Mouse (Mus musculus): ENCODE results near the gene Zmynd12. TPM values are rescaled to one million over a fixed set of nuclear protein-coding genes. Genes with fewer than 3 reads are reported as not detected.

Zmynd12 gene
- polyA plus RNA-seq, 3 experiments from 2014 or later: not detected

DNA sequence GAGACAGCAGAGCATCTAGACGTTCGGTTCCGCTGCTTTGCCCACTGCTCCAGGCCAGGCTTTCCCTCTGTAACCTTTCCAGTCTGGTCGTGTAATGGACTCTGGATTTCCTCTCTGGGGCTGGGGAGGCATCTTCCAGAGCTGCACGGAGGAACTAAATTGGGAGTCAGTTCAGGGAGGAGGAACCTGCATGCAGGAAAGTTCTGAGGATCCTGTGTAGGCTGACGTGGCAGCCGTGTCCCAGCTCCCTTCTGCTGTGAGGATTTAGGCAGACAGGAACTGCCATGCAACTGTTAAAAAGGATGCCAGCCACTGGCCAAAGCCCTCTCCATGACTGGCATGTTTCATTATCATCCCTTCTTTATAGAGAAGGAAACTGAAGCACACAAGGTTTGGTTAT lies 27.8 kb downstream of the Zmynd12 start:
- no peak for ATAC-seq

DNA sequence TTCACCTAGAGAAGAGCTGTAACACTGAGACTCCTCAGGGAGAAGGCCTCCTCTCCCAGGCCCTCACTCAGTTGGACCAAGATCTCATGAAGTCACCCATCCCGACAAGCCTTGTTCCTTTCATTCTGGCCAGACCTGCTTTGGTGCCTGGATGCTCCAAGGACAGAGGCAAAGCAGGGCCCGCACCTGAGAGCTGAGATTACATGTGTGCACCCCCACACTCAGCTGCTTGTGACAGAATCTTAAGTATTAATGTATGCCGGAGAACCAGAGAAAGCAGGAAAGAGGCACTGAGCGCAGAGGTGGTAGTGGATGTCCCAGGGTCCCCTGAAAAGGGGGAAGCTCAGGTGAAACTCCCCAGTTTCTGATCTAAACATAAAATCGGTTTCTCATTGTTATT lies 30.5 kb downstream of the Zmynd12 start:
- ATAC-seq: no peak

DNA sequence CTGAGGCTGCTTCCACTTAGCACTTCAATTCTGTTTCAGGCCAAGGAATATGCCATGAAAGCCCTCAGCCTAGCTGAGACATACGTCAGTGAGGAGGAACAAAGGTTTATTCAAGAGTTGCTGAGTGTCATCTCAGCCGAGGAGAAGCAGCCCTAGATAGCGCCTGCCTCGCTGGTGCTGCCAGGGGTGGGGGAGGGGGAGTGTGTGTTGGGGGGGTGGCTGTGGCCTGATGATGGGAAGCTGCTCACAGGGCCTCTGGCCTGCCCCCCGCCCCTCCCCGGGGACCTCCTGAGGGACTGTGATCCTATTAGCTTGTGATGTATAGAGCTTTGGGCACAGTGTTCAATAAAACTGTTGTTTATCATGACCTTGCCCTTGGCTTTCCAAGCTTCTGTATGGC lies 30.9 kb downstream of the Zmynd12 start:
- no peak for ATAC-seq

DNA sequence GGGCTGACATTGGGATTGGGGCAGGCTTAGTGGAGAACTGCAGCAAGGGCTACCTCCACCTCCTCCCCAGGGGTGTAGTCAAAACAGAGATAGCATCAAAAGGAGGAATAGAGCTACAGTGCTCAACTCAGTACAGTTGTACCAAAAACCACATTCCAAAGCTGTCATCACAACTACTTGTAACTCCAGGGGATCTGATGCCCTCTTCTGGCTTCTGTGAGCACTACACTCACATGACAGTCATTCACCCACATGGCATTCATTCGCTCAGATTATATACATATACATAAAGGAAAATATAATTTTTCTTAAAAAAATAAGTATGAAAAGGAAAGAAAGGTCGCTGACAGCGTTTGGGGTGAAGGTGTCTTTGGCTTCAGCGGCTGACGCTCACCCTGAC lies 37.7 kb downstream of the Zmynd12 start:
- ATAC-seq: no peak

DNA sequence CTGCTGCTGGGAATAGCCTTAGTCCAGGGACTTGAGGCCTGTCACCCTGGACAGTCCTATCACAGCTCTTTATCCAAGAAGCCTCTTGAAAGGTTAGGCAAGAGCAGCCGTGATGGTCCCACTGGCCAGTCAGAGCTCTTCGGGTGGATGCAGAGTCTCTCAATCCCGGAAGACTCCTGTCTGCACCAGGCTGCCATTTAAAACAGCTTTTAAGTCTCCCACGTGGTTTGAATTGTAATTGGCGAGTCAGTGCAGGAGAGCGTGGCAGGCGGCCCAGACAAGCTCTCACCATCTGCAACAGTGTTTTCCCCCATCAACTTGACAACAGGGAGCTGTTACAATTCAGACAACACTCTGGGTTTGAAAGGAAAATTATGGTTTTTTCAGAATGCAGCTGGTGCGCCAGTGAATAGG lies 38.1 kb downstream of the Zmynd12 start:
- ATAC-seq: no peak

DNA sequence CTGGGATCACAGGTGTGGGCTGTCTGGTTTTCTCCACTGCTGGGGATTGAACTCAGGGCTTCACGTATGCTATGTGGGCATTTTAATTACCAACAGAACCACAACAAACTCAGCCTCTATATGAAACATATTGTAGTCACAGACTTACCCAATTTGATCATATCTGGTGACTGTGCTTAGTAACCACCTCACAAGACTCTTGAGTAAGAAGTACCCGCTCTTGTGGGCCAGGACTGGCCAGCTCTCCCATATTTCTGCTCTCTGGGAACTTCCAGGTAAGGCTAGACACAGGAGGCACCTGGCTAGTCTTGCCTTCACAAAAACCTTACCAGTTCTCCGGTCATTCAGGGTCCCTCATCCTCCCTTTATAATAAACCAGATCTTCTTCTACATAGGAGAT lies 39.8 kb downstream of the Zmynd12 start:
- ATAC-seq: no peak

DNA sequence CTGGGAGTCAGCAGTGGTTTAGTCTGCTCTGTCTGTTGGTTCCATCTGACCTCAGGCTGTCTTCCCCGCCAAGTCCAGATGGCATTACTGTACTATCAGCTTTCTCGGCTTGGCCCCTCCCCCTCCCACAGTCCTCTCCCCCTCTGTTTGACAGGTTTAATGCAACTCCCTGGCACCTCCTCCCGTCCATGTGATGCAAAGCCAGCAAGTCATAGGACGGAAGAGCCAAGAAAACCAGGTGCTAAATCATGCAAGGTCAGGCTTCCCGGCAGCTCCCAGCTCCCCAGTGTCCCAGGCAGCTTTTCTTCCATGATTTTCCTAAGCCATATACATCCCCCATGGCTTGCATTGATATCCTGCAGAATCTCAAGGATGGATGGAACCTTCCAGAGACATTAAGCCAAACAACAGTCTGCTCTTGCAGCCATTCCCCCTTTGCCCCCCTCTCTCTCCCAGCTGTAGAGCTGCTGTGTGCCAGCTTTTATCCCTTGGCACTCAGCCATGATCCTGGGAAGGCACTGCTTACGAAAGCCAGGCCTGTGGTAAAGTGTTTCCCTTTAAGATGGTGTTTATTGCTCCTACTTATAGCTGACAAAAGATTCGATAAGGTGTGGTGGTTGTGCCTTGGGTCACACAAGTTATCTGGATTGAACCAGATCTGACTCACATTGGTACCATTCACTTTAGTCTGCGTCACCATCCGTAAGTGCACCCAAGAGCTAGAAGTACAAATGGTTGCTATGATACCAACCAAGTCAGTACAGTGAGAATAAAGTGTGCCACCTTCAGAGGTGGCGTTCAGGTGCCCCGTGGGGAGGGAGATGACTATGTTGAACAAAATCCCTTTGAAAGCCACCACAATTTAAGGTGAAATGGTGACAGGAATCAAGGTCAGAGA lies 40.5 kb downstream of the Zmynd12 start:
- ATAC-seq: no peak

DNA sequence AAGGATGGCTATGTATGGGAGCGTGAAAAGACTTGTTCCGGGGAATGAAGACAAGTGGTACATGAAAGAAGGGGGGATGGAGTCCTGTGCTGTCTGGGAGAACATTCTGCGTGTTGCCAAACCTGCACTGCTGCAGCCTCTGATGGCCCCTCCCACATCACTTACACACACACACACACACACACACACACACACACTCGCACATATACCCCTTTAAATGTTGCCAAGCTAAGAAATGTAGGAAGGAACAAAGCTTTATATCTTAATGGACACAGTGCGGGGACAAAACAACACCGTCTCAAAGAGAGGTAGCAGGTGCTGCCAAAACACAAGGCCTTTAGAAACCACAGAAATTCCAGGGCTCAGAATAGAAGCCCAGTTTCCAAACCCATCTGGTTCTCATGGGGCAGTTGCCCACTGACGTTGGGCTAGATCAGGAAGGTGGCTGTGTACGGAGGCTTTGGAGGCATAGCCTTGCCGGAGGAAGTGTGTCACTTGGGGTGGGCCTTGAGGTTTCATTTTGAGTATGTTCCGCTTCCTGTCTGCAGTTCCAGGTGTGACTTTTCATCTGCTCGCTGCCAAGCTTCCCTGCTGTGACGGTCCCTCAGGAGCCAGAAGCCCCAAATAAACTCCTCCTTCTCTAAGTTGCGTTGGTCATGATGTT lies 41.3 kb downstream of the Zmynd12 start:
- peak; percentile 99 for ATAC-seq

DNA sequence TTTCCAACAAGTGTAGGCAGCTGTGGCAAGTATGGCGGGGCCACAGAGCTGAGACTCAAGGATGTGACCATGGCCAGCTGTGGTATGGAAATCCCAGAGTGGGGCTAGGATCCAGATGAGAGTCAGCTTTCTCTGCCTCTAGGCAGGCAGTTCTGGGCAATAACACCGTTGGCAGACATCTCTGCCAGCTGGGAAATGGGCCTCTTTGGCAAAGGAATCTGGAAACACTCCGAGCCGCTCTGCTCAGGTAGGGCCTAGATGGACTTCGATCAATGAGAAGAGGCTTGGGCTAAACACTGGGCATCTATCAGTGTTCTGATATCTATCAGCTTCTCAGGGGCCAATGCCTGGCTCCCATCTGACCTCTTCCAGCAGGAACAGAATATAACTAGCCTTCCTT lies 43.2 kb downstream of the Zmynd12 start:
- no peak for ATAC-seq

DNA sequence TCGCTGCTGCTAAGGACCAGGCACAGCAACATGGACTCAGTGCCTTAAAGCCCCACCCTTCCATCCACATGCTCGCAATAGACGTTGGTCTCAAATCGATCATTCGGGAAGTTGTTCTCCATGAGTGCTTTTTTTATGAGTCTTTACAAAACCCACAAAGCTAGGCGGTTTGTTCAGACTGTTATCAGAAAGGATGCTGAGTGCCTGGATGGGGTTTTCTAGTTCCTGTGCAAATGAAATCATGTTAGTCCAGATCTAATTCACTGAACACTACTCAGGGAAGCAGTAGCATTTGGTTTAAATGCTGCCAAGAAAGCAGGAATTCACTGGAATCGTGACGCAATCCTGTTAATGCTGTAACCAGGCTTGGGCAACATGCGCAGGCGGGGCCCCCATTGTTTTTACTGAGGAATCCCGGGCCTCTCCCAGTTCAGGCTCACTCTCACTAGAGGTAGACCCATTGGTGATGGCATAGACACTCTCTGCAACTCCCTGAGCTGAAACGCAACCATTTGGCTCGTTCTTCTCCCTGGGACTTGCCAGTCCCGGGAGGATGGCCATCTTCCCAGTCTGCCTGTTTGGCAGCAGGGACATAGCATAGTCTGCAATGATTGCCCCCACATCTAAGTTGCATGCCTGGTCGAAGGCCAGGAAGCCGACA lies 45.2 kb downstream of the Zmynd12 start:
- no peak for ATAC-seq

DNA sequence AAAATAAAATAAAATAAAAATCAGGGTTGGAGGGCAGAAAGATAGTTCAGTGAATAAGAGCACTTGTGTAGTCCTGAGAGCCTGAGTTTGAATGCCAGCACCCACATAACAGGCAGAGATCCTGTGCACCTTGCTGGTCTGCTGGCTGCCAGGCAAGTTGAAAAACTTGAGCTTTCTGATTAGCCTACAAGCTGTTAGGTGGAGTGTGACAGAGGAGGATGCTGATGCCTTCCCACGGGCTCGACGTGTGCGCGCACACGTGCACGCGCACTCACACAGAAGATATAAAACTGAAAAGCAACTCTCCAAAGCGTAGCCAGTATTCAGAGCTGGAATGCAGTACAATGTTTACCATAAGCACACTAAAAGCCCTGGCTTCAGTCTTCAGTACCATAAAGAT lies 49.9 kb downstream of the Zmynd12 start:
- ATAC-seq: no peak

DNA sequence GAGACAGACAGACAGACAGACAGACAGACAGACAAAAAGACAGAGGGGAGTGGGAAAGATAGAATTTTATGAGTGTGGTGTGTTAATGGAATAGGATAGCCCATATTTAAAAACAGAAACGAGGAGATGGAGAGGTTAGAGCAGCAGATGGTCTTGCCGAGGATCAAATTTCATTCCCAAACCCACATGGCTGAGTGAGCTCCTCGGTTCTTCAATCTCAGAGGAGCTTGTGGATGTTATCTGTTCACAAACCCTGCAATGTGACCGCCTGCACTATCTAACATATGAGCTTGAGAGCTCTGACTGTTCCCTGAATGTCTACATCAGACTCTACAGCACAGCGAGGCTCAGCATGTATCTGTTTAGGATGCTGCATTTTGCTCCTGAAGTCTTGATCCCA lies 50.5 kb downstream of the Zmynd12 start:
- no peak for ATAC-seq

DNA sequence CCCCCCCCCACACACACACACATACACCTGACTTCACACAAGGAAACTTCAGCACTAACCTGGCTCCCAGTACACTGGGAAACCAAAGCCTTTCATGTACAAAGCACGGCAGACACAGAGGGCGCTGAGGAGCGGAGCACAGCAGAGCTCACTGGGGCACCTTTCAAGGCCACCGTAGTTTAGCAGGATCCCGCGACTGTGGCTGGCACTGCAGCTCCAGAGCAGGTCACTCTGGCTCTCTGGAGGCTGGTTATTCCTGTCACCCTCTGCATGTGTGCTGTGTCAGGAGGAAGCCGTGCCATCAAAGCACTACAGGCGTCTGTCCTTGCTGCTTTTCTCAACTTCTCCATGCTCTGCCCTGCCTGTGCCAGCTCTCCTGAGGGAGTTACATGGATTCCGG lies 60.4 kb downstream of the Zmynd12 start:
- no peak for ATAC-seq

DNA sequence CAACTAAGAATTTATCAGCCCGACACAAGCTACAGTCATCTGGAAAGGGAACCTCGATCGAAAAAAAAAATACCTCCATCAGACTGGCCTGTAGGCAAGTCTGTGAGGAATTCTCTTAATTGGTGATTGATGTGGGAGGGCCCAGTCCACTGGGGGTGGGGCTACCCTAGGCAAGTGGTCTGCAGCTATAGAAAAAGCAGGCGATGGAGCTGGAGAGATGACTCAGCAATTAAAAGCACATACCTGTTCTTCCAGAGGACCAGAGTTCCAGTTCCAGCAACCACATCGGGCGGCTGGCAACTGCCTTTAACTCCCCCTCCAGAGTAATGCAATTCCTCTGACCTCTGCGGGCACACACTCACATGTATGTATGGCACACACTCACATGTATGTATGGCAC lies 62.3 kb downstream of the Zmynd12 start:
- no peak for ATAC-seq

DNA sequence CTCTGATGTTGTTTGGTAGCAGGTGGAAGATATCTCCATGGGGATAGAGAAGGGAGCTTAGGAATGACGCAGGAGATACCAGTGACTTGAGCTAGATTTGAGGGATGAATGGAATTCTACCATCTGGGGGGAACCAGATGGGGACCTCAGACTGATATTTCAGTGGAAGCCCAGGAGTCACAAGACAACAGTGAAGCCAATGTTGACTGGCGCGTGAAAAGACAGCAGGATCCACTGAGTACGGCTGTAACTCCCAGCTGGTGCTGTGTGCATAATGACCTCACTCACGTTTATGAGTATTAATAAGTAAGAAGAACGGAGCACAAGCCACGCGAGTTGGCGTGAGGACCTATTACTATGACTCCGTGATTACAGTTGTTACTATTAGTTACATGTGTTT lies 67.1 kb downstream of the Zmynd12 start:
- ATAC-seq: no peak

DNA sequence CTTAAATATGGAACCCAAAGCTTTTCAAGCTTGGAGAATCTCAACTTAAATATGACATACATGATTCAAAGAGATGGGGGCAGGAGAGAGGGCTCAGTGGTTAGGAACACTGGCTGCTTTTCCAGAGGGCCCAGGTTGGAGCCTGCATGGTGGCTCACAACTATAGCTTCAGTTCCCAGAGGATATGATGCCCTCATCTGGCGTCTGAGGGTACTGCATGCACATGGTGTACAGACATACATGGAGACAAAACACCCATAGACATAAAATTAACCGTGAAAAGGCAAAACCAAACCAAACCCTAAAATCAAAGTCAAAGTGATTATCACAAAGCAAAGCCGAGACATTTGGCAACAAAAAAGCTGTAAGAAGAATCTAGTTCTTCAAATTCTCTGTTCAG lies 68.2 kb downstream of the Zmynd12 start:
- no peak for ATAC-seq

DNA sequence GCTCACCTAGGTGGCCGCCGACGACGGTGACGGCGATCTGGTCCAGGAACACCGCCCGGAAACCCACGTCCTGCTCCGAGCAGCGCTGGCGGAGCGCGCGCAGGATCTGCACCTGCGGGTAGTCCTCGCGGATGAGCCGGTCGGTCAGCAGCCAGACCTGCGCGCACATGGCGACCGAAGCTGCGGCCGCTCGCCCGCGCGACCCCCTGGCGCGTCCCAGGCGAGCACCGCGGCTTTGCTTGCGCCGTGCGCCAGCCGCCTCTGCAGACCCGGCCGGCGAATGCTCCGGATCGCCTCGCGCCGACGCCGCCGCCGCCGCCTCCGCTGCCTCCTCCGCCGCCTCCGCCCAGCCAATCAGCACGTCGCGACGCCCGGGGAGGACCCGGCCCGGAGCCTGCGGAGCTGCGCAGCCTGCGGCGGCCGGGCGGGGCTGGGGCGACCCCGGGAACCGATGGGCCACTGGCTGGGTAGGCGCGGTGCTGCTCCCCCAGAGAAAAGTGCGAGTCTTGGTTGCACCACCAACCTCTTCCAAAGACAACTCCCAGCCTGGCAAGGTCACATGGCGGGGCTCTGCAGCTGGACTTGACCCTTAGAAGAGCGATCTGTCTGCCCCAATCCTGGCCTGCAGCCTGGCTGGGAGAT lies 69.8 kb downstream of the Zmynd12 start, which contains the start of gene Rimkla:
Gene Rimkla (minus strand): TSS at position 338 of the 642 bp plus-strand sequence.
- peak; percentile 75 for ATAC-seq

DNA sequence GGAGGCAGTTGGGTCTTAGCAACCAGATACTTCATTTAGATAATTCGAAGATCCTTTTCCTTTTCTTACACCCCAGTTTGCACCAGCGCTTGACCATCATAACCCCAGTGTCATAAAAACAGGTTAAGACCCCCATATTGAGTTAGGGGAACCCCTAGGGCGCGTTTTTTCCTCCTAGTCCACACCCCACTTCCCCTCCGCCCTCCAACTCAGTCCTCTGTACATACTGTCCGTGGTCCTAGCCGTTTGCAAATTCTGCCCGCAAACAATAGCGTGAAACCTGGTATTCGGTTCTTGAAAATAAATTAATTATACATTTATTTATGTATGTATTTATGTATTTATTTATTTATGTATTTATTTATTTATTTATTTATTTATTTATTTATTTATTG lies 70.3 kb downstream of the Zmynd12 start:
- no peak for ATAC-seq

DNA sequence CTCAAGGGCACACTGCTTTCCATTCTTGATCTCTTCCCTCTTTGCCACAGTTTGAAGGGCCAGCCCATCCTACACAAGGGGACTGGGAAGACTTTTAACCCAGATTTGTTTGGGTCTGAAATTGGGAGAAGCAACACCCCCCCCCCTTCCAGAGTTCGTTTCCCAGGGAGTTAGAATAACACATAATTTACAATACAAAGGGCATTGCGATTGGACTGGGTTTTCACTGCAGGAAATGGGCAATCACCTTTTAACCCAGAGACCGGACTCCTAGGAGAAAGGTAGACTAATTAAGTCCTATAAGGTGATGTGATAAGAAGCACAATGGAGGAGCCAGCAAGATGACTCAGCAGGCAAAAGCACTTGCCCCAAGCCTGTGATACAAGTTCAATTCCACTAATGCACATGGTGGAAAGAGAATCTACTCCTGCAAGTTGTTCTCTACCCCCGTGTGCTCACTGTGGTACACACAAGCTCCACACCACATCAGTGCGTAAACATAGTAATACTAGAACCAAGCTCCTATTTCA lies 75.8 kb downstream of the Zmynd12 start:
- no peak for ATAC-seq

DNA sequence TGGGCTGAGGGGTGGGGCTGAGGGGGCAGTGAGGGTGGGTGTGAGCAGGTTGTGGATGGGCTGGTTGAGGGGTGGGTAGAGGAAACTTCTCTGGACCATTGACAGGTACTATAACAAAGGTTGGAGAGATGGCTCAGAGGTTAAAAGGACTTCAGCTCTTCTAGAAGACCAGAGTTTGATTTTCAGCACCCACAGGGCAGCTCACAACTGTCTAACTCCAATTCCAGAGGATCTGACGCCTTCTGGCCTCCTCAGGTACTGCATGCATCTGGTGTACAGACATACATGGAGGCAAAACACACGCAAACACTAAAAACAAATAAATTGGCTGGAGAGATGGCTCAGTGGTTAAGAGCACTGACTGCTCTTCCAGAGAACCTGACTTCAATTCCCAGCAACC lies 89.0 kb downstream of the Zmynd12 start:
- no peak for ATAC-seq

DNA sequence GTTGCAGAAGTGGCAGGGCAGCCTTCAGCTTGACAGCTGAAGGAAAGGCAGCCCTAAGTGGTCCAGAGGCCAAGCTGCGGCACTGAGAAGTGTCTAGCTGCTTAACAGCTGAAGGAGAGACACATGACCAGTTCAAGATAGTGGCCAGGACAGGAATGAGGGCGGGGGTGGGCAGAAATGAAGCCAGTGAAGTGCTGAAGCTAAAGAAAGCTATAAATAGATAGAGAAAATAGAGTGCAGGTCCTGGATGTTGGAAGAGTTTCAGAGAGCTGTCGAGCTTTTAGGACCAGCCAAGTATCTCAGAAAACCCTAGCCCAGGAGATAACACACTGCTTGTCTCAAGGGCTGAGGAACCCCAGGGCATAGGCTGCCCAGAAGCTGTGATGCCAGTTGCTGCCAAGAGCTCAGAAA lies 90.1 kb downstream of the Zmynd12 start:
- ATAC-seq: no peak

All from inflammation-experienced regulatory T-cells, adult 6 months (primary cell).